Mouse (Mus musculus): ENCODE measurements around the gene Vipr1.

GRCm38 (mm10) chr9:121694736-121695135 is 52.2 kb downstream of the Vipr1 start:
- no peak for TF ChIP-seq CTCF (IDR thresholded peaks at IDR 0.05; ENCODE audit: control insufficient read depth, insufficient read depth, low read length)
- no peak for TF ChIP-seq POLR2A (IDR thresholded peaks at IDR 0.05; ENCODE audit: borderline replicate concordance, control insufficient read depth, low read depth, low read length)

All from bone marrow, adult 2 months (tissue).